Mouse (Mus musculus): ENCODE results near the gene Ntm.

The Ntm gene

GRCm38 (mm10) chr9:29136039-29136438, 826.9 kb downstream of the Ntm start:
- no peak for DNase-seq (ENCODE audit: low spot score in 2 of 2)

GRCm38 (mm10) chr9:29130717-29131292, 832.1 kb downstream of the Ntm start:
- no peak for DNase-seq (ENCODE audit: low spot score in 2 of 2)

- no peak for DNase-seq (ENCODE audit: low spot score in 2 of 2)
These were observed 832.6 kb downstream of the Ntm start for GRCm38 (mm10) chr9:29130316-29130715.

GRCm38 (mm10) chr9:29128416-29128815, 834.5 kb downstream of the Ntm start:
- DNase-seq (ENCODE audit: low spot score in 2 of 2) = no peak

- no peak for DNase-seq (ENCODE audit: low spot score in 2 of 2)
These were observed 838.5 kb downstream of the Ntm start for GRCm38 (mm10) chr9:29124455-29124854.

GRCm38 (mm10) chr9:29123828-29124227, 839.1 kb downstream of the Ntm start:
- no peak for DNase-seq (ENCODE audit: low spot score in 2 of 2)

- DNase-seq (ENCODE audit: low spot score in 2 of 2) = no peak
These were observed 845.3 kb downstream of the Ntm start for GRCm38 (mm10) chr9:29117561-29118112.

GRCm38 (mm10) chr9:29115337-29115736, 847.6 kb downstream of the Ntm start:
- DNase-seq (ENCODE audit: low spot score in 2 of 2) = no peak

GRCm38 (mm10) chr9:29106771-29107170, 856.2 kb downstream of the Ntm start:
- no peak for DNase-seq (ENCODE audit: low spot score in 2 of 2)

- no peak for DNase-seq (ENCODE audit: low spot score in 2 of 2)
These were observed 858.5 kb downstream of the Ntm start for GRCm38 (mm10) chr9:29104442-29104841.

GRCm38 (mm10) chr9:29103993-29104392, 858.9 kb downstream of the Ntm start:
- DNase-seq (ENCODE audit: low spot score in 2 of 2) = no peak

- DNase-seq (ENCODE audit: low spot score in 2 of 2) = no peak
These were observed 862.3 kb downstream of the Ntm start for GRCm38 (mm10) chr9:29100624-29101023.

- no peak for DNase-seq (ENCODE audit: low spot score in 2 of 2)
These were observed 870.5 kb downstream of the Ntm start for GRCm38 (mm10) chr9:29092443-29092842.

- no peak for DNase-seq (ENCODE audit: low spot score in 2 of 2)
These were observed 874.3 kb downstream of the Ntm start for GRCm38 (mm10) chr9:29088657-29089056.

- no peak for DNase-seq (ENCODE audit: low spot score in 2 of 2)
These were observed 875.3 kb downstream of the Ntm start for GRCm38 (mm10) chr9:29087656-29088055.

- no peak for DNase-seq (ENCODE audit: low spot score in 2 of 2)
These were observed 875.8 kb downstream of the Ntm start for GRCm38 (mm10) chr9:29087171-29087570.

GRCm38 (mm10) chr9:29075924-29076577, 886.9 kb downstream of the Ntm start:
- no peak for DNase-seq (ENCODE audit: low spot score in 2 of 2)

GRCm38 (mm10) chr9:29075243-29075642, 887.7 kb downstream of the Ntm start:
- DNase-seq (ENCODE audit: low spot score in 2 of 2) = no peak

- no peak for DNase-seq (ENCODE audit: low spot score in 2 of 2)
These were observed 888.4 kb downstream of the Ntm start for GRCm38 (mm10) chr9:29074494-29074893.

- DNase-seq (ENCODE audit: low spot score in 2 of 2) = no peak
These were observed 890.9 kb downstream of the Ntm start for GRCm38 (mm10) chr9:29071997-29072396.

- DNase-seq (ENCODE audit: low spot score in 2 of 2) = no peak
These were observed 895.4 kb downstream of the Ntm start for GRCm38 (mm10) chr9:29067572-29067971.

GRCm38 (mm10) chr9:29060293-29060692, 902.6 kb downstream of the Ntm start:
- DNase-seq (ENCODE audit: low spot score in 2 of 2) = no peak

GRCm38 (mm10) chr9:29058811-29059210, 904.1 kb downstream of the Ntm start:
- no peak for DNase-seq (ENCODE audit: low spot score in 2 of 2)

Data from frontal cortex, postnatal 10 days (tissue).